Mouse (Mus musculus) kidney, adult 2 months (tissue): ENCODE measurements around the gene Hunk.

Source experiments
- CTCF ChIP-seq: fragments of 200-500 bp; conservative IDR thresholded peaks from 2 replicates; pipeline ENCODE4 v1.5.1; 2011; ENCODE audit warnings: low read depth, mild to moderate bottlenecking, control low read depth, low read length, moderate library complexity, mixed read lengths; ENCODE audit not compliant: insufficient read depth, insufficient read length
- POLR2A ChIP-seq: fragments of 200-500 bp; IDR thresholded peaks from one replicate; pipeline ENCODE4 v1.6.1; 2011; ENCODE audit warnings: low read depth, low read length, control low read depth

- no peak for TF ChIP-seq CTCF
- TF ChIP-seq POLR2A = no peak
These were observed 75.6 kb downstream of the Hunk start for GRCm38 (mm10) chr16:90461304-90461905.
